Mouse (Mus musculus): ENCODE measurements at regions not wholly inside any gene's neighbourhood (a gene's known extent, or its start where the extent isn't known, plus 50 kb on each side); places are given as distances from the start of the nearest gene placed in this dataset.

- Histone ChIP-seq H3K36me3 (ENCODE audit: control insufficient read depth, insufficient read depth, low read length) (no peaks in the 10 kb centered on the region), H3K27me3 (ENCODE audit: control insufficient read depth, insufficient read depth, low read length) (no peaks in the 10 kb centered on the region), H3K4me1 (ENCODE audit: control insufficient read depth, insufficient read depth, insufficient read length) (peaks cover 7% of the 10 kb centered on the region; the same call in 1 of the 2 replicates), H3K27ac (ENCODE audit: insufficient read depth, low read length) (no peak overlapping the region), H3K4me3 (ENCODE audit: extremely low read depth, insufficient read depth, insufficient read length) (no peak overlapping the region)
- TF ChIP-seq CTCF (IDR thresholded peaks at IDR 0.05; ENCODE audit: extremely low read depth, insufficient read depth, insufficient read length, insufficient replicate concordance): no peak
- TF ChIP-seq POLR2A (IDR thresholded peaks at IDR 0.05; ENCODE audit: low read depth, low read length): no peak
- WGBS: 89% methylated on average over 10 of the region's 10 CpGs
- no peak for DNase-seq (ENCODE audit: low read depth in 1 of 2, low spot score in 2 of 2)
These were observed 1143.8 kb downstream of the 4930447A16Rik start for GRCm38 (mm10) chr15:38569011-38569640.

GRCm38 (mm10) chr15:38570144-38570543 lies 1144.8 kb downstream of the 4930447A16Rik start:
- WGBS: 95% methylated on average over 8 of the region's 8 CpGs
- no peak for TF ChIP-seq CTCF (IDR thresholded peaks at IDR 0.05; ENCODE audit: extremely low read depth, insufficient read depth, insufficient read length, insufficient replicate concordance)
- Histone ChIP-seq H3K27me3 (ENCODE audit: control insufficient read depth, insufficient read depth, low read length) (no peaks in the 10 kb centered on the region), H3K27ac (ENCODE audit: insufficient read depth, low read length) (no peak overlapping the region), H3K4me3 (ENCODE audit: extremely low read depth, insufficient read depth, insufficient read length) (no peak overlapping the region), H3K4me1 (ENCODE audit: control insufficient read depth, insufficient read depth, insufficient read length) (peaks cover 11% of the 10 kb centered on the region; the same call in 1 of the 2 replicates), H3K36me3 (ENCODE audit: control insufficient read depth, insufficient read depth, low read length) (no peaks in the 10 kb centered on the region)
- DNase-seq (ENCODE audit: low read depth in 1 of 2, low spot score in 2 of 2): no peak

GRCm38 (mm10) chr15:38570735-38571134 lies 1145.4 kb downstream of the 4930447A16Rik start:
- WGBS: 84% methylated on average over 8 of the region's 8 CpGs
- no peaks in the 10 kb centered on the region for H3K36me3 ChIP-seq (ENCODE audit: control insufficient read depth, insufficient read depth, low read length)
- no peak overlapping the region for H3K4me3 ChIP-seq (ENCODE audit: extremely low read depth, insufficient read depth, insufficient read length)
- peaks cover 11% of the 10 kb centered on the region; the same call in 1 of the 2 replicates for H3K4me1 ChIP-seq (ENCODE audit: control insufficient read depth, insufficient read depth, insufficient read length)
- TF ChIP-seq POLR2A (IDR thresholded peaks at IDR 0.05; ENCODE audit: low read depth, low read length) (no peak), CTCF (IDR thresholded peaks at IDR 0.05; ENCODE audit: extremely low read depth, insufficient read depth, insufficient read length, insufficient replicate concordance) (no peak)
- no peak overlapping the region for H3K27ac ChIP-seq (ENCODE audit: insufficient read depth, low read length)
- H3K27me3 ChIP-seq (ENCODE audit: control insufficient read depth, insufficient read depth, low read length): no peaks in the 10 kb centered on the region
- DNase-seq (ENCODE audit: low read depth in 1 of 2, low spot score in 2 of 2): no peak

DNA sequence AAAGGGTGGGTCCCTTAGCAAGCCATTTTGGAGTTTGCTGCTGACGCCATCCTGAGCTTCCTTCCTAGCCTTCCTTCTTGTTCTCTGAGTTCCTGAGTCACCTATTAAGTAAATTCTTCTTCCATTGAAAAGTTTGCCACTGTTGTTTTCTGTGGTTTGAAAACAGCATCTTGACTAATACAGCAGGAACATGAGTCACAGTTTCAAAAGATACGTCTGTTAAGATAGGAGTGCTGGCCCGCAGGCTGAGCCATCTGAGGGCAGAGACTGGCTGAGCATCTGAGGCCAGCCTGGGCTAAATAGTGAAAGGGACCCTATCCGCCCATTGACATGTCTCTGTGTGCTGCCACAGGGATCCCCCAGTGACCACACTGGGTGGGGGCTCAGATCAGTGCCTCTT lies 1147.3 kb downstream of the 4930447A16Rik start:
- Histone ChIP-seq H3K27me3 (ENCODE audit: control insufficient read depth, insufficient read depth, low read length) (no peaks in the 10 kb centered on the region), H3K4me1 (ENCODE audit: control insufficient read depth, insufficient read depth, insufficient read length) (peaks cover 6% of the 10 kb centered on the region; the same call in 1 of the 2 replicates), H3K27ac (ENCODE audit: insufficient read depth, low read length) (no peak overlapping the region), H3K36me3 (ENCODE audit: control insufficient read depth, insufficient read depth, low read length) (no peaks in the 10 kb centered on the region), H3K4me3 (ENCODE audit: extremely low read depth, insufficient read depth, insufficient read length) (no peak overlapping the region)
- TF ChIP-seq POLR2A (IDR thresholded peaks at IDR 0.05; ENCODE audit: low read depth, low read length): no peak
- TF ChIP-seq CTCF (IDR thresholded peaks at IDR 0.05; ENCODE audit: extremely low read depth, insufficient read depth, insufficient read length, insufficient replicate concordance): no peak
- WGBS: 74% methylated on average over 4 of the region's 4 CpGs
- DNase-seq (ENCODE audit: low read depth in 1 of 2, low spot score in 2 of 2): no peak

DNA sequence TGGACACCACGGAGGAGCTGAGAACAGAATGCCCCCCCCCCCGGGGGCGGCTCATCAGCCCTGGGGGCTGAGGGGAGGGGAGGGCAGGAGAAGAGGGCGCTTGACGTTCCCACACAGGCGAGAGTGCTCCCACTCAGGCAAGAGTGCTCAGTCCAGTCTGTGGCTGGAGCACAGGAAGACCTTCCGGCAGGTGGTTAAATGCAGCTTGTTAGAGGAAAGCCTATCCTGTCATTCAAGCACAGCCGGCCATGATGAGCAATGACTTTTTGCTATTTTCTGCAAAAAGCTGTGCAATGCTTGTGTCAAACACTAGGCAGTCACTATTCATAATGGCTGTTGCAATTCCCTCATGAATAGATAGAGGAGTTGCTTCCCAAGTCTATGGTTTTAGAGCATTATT lies 1149.1 kb downstream of the 4930447A16Rik start:
- no peak for TF ChIP-seq POLR2A (IDR thresholded peaks at IDR 0.05; ENCODE audit: low read depth, low read length)
- TF ChIP-seq CTCF (IDR thresholded peaks at IDR 0.05; ENCODE audit: extremely low read depth, insufficient read depth, insufficient read length, insufficient replicate concordance): no peak
- Histone ChIP-seq H3K27me3 (ENCODE audit: control insufficient read depth, insufficient read depth, low read length) (no peaks in the 10 kb centered on the region), H3K36me3 (ENCODE audit: control insufficient read depth, insufficient read depth, low read length) (no peaks in the 10 kb centered on the region), H3K4me3 (ENCODE audit: extremely low read depth, insufficient read depth, insufficient read length) (no peak overlapping the region), H3K27ac (ENCODE audit: insufficient read depth, low read length) (no peak overlapping the region), H3K4me1 (ENCODE audit: control insufficient read depth, insufficient read depth, insufficient read length) (peaks cover 3% of the 10 kb centered on the region; the same call in 1 of the 2 replicates)
- no peak for DNase-seq (ENCODE audit: low read depth in 1 of 2, low spot score in 2 of 2)
- 37% methylated on average over 8 of the region's 8 CpGs for WGBS

GRCm38 (mm10) chr15:38575254-38575653 lies 1149.9 kb downstream of the 4930447A16Rik start:
- Histone ChIP-seq H3K36me3 (ENCODE audit: control insufficient read depth, insufficient read depth, low read length) (no peaks in the 10 kb centered on the region), H3K27me3 (ENCODE audit: control insufficient read depth, insufficient read depth, low read length) (no peaks in the 10 kb centered on the region), H3K27ac (ENCODE audit: insufficient read depth, low read length) (no peak overlapping the region), H3K4me3 (ENCODE audit: extremely low read depth, insufficient read depth, insufficient read length) (no peak overlapping the region), H3K4me1 (ENCODE audit: control insufficient read depth, insufficient read depth, insufficient read length) (peaks cover 3% of the 10 kb centered on the region; the same call in 1 of the 2 replicates)
- no peak for TF ChIP-seq POLR2A (IDR thresholded peaks at IDR 0.05; ENCODE audit: low read depth, low read length)
- DNase-seq (ENCODE audit: low read depth in 1 of 2, low spot score in 2 of 2): no peak
- WGBS: 22% methylated on average over 4 of the region's 4 CpGs

DNA sequence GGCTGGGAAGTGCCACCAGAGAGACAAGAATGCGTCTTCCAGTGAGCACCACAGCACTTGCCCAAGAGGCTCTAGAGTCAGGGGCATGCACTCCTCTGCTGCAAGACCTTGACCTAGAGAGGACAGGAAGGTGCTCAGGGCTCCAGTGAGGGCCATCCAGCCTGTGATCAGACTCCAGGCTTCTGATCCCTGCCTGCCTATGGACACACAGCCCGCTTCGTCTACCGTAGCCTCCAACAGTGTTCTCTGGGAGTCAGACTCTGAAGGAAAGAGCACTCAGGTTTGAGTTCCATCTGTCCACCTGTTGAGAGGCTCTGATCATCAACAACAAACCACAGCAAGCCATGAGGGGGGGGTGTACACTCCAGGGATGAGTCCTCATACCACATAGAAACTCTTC lies 1152.3 kb downstream of the 4930447A16Rik start:
- H3K36me3 ChIP-seq (ENCODE audit: control insufficient read depth, insufficient read depth, low read length): no peaks in the 10 kb centered on the region
- 98% methylated on average over 4 of the region's 4 CpGs for WGBS
- TF ChIP-seq POLR2A (IDR thresholded peaks at IDR 0.05; ENCODE audit: low read depth, low read length) (no peak), CTCF (IDR thresholded peaks at IDR 0.05; ENCODE audit: extremely low read depth, insufficient read depth, insufficient read length, insufficient replicate concordance) (no peak)

More for the DNA sequence above, 1152.3 kb downstream of the 4930447A16Rik start:
- H3K27me3 ChIP-seq (ENCODE audit: control insufficient read depth, insufficient read depth, low read length): no peaks in the 10 kb centered on the region
- H3K27ac ChIP-seq (ENCODE audit: insufficient read depth, low read length): no peak overlapping the region
- DNase-seq (ENCODE audit: low read depth in 1 of 2, low spot score in 2 of 2): no peak
- H3K4me1 ChIP-seq (ENCODE audit: control insufficient read depth, insufficient read depth, insufficient read length): peaks cover 3% of the 10 kb centered on the region; the same call in 1 of the 2 replicates
- H3K4me3 ChIP-seq (ENCODE audit: extremely low read depth, insufficient read depth, insufficient read length): no peak overlapping the region
